ENCODE assay signal across 8 mouse cellular contexts in the genomic region with DNA sequence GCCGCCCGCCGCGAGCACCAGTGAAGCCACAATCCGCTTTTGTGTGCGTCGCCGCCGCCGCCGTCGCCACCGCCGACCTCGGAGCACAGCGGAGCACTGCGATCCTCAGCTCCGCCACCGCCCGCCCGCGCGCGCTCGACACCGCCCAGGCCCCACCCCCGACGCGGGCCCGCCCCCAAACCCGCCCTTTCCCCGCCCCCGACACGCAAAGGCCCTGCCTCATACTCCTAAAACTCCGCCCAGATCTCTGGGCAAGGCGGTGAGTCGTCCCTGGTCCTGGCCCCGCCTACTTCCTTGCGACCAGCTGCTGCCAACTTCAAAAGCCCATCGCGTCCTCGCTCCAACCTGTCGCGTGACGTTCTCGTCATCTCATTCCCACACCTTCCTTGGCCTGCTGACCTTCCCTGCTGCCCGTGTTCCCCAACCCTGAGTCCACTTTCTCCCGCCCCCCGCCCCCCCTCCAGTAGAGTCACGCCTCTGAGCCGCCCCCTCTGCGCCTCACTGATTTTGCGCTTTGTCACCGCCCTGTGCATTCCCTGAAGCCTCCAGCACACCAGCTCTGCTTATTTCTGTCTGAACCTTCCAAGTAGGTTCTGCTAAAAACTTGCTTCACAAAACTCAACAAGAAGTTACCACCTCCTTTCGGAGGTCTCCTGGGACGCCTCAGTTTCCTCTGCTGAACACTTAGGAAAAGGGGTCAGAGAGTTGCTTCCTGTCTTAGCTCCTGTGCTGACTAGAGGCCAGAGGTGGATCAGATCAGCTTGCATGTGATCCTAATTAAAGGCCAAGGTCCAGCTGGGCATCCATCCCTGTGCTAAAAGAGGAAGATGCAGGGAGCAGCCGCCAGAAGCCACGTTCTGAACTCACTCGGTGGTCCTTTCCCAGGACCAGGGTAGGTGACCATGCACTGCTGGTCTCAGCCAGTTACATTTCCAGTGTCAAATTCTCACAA. TPM values are rescaled to one million over a fixed set of nuclear protein-coding genes. Genes with fewer than 3 reads are reported as not detected.
A peak's percentile ranks its signal among the peaks of the same experiment; 100 is the strongest.
DNase-seq lines count a peak whose midpoint lies in the region; ATAC-seq and TF ChIP-seq lines count a peak whose summit lies in the region.

A gene (minus strand): TSS at position 678 of the 952 bp plus-strand sequence.

- peak; percentile 95 for ATAC-seq in hindbrain, postnatal 0 days
- ATAC-seq in megakaryocyte progenitor cell, adult 5-6 weeks (replicated peaks; ENCODE audit: poor library complexity) = peak; percentile 89

- H3K36me3 ChIP-seq in hindbrain, postnatal 0 days (ENCODE audit: insufficient read depth, low read length) = no peaks in the 10 kb centered on the region

- no peaks in the 10 kb centered on the region for H3K9me3 ChIP-seq in hindbrain, postnatal 0 days (ENCODE audit: low read length)

- TF ChIP-seq CTCF in gastrocnemius, adult 2 months (IDR thresholded peaks at IDR 0.05) = no peak
- no peak for TF ChIP-seq CTCF in hindbrain, postnatal 0 days (IDR thresholded peaks at IDR 0.05; ENCODE audit: low read depth)

- H3K27me3 ChIP-seq in hindbrain, postnatal 0 days (ENCODE audit: insufficient read depth, low read length) = no peaks in the 10 kb centered on the region

- peak within 1 kb of the TSS; percentile 95 for H3K27ac ChIP-seq in gastrocnemius, adult 2 months
- peak within 1 kb of the TSS; percentile 90 for H3K27ac ChIP-seq in hindbrain, postnatal 0 days

- DNase-seq in ZHBTc4 (ENCODE audit: low read depth, low spot score) = peak; percentile 98
- peak; percentile 71 to 87 for DNase-seq in cerebellum, postnatal 4 days (ENCODE audit: low spot score in 2 of 2)
- peak; percentile 95 for DNase-seq in gastrocnemius, adult 2 months
- peak; percentile 97 for DNase-seq in hindbrain, postnatal 0 days (ENCODE audit: low spot score)
- peak; percentile 84 to 89 for DNase-seq in left cerebral cortex, adult 9 months (ENCODE audit: low spot score in 2 of 2)
- DNase-seq in right cerebral cortex, postnatal 14 days = peak; percentile 85
- DNase-seq in urinary bladder, postnatal 36 days (ENCODE audit: low spot score in 2 of 2) = peak; percentile 87 to 92

- peak within 1 kb of the TSS; percentile 97 for H3K9ac ChIP-seq in hindbrain, postnatal 0 days (replicated peaks; ENCODE audit: low read length)

- intact Hi-C loops in gastrocnemius, adult 2 months (cut with DNase I) = loop anchor here (5.0 to 10.0 kb wide), 2 partner anchors 66 to 793 kb away; a partner anchor contains a TSS

- peak within 1 kb of the TSS; percentile 93 for H3K4me3 ChIP-seq in gastrocnemius, adult 2 months
- H3K4me3 ChIP-seq in hindbrain, postnatal 0 days (ENCODE audit: low read length) = peak within 1 kb of the TSS; percentile 82

- peaks cover 27% of the 10 kb centered on the region for H3K4me1 ChIP-seq in hindbrain, postnatal 0 days (ENCODE audit: insufficient read depth, low read length)

- peak within 1 kb of the TSS; percentile 93 for H3K4me2 ChIP-seq in hindbrain, postnatal 0 days (ENCODE audit: low read depth, low read length)

- 2% methylated on average over 28 of the region's 59 CpGs for WGBS in hindbrain, postnatal 0 days

RNA-seq across cellular contexts. Expression of the gene that starts here (rescaled TPM):
- 100 to 1,000 TPM in 1 of 2 experiments, 10 to 100 TPM in 1; 67.5 to 103 TPM for total RNA-seq in gastrocnemius, adult 2 months (2021)
- 123 and 127 TPM in 2 replicates for total RNA-seq in hindbrain, postnatal 0 days (2014; rRNA removed)
- 23.0 and 23.6 TPM in 2 replicates for polyA plus RNA-seq in hindbrain, postnatal 0 days (2015; fragmentation: Nextera tagmentation; extraction: Ambion mirVana)
- 8.0 and 10.0 TPM in 2 replicates for total RNA-seq in megakaryocyte progenitor cell, adult 5-6 weeks (2015)
- total RNA-seq in megakaryocyte progenitor cell, adult 5-6 weeks (2017) = 11.7 and 17.7 TPM in 2 replicates

Comparison
In these comparisons a context has a peak if more than half of its experiments do, and no peak if none do; other contexts are left out.
1. Peak in every context shown above with its lines: DNase-seq, ATAC-seq, H3K4me3 ChIP-seq and H3K27ac ChIP-seq.